Mouse (Mus musculus): ENCODE measurements around the gene Vmn1r85. TPM values are rescaled to one million over a fixed set of nuclear protein-coding genes. Genes with fewer than 3 reads are reported as not detected.
A peak's percentile ranks its signal among the peaks of the same experiment; 100 is the strongest.

The Vmn1r85 gene
- polyA plus RNA-seq, 1 experiment, result not detected

- TF ChIP-seq POLR2A (IDR thresholded peaks at IDR 0.05; ENCODE audit: borderline replicate concordance, insufficient read depth, low read length), result no peak
- no peak for TF ChIP-seq CTCF (IDR thresholded peaks at IDR 0.05; ENCODE audit: borderline replicate concordance, insufficient read depth, low read depth, low read length)
- H3K4me1 ChIP-seq (ENCODE audit: control insufficient read depth, insufficient read depth, low read length), result peaks cover 18% of the 10 kb centered on the region; the same call in 1 of the 2 replicates
- H3K27me3 ChIP-seq (ENCODE audit: control insufficient read depth, insufficient read depth, low read length), result no peaks in the 10 kb centered on the region
- peak overlapping the region; percentile 52 for H3K4me3 ChIP-seq (replicated peaks; ENCODE audit: insufficient read depth, low read depth, low read length)
- peak overlapping the region; percentile 86 for H3K27ac ChIP-seq (ENCODE audit: insufficient read depth, low read length)
- WGBS, result under 1% methylated on average over 23 of the region's 23 CpGs
- no peak for DNase-seq
These were observed 50.7 kb downstream of the Vmn1r85 start for GRCm38 (mm10) chr7:13044254-13044625.

- peak overlapping the region; percentile 52 for H3K4me3 ChIP-seq (replicated peaks; ENCODE audit: insufficient read depth, low read depth, low read length)
- 1% methylated on average over 88 of the region's 88 CpGs for WGBS
- H3K4me1 ChIP-seq (ENCODE audit: control insufficient read depth, insufficient read depth, low read length), result peaks cover 22% of the 10 kb centered on the region
- H3K27ac ChIP-seq (ENCODE audit: insufficient read depth, low read length), result peak overlapping the region; percentile 86
- no peak for TF ChIP-seq CTCF (IDR thresholded peaks at IDR 0.05; ENCODE audit: borderline replicate concordance, insufficient read depth, low read depth, low read length)
- TF ChIP-seq POLR2A (IDR thresholded peaks at IDR 0.05; ENCODE audit: borderline replicate concordance, insufficient read depth, low read length), result peak; percentile 28
- no peaks in the 10 kb centered on the region for H3K27me3 ChIP-seq (ENCODE audit: control insufficient read depth, insufficient read depth, low read length)
- DNase-seq, result peak; percentile 84 to 88
These were observed 51.3 kb downstream of the Vmn1r85 start for GRCm38 (mm10) chr7:13043445-13044253.

DNA sequence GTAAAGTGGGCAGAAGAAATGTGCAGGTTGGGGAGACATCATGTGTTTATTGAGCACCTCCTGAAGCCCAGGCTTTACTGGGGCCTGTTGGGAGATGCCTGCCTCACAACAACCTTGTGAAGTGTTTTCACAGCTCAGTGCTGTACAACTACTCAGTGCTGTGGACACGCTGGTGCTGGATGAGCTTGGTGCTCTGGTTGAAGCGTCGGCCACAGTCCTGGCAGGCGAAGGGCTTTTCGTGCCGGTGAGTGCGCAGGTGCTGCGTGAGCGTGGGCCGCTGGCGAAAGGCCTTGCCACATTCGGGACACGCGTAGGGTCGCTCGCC, 51.9 kb downstream of the Vmn1r85 start:
- H3K27ac ChIP-seq (ENCODE audit: insufficient read depth, low read length), result peak overlapping the region; percentile 86
- peak overlapping the region; percentile 52 for H3K4me3 ChIP-seq (replicated peaks; ENCODE audit: insufficient read depth, low read depth, low read length)
- 13% methylated on average over 16 of the region's 16 CpGs for WGBS
- DNase-seq, result no peak
- H3K27me3 ChIP-seq (ENCODE audit: control insufficient read depth, insufficient read depth, low read length), result no peaks in the 10 kb centered on the region
- TF ChIP-seq CTCF (IDR thresholded peaks at IDR 0.05; ENCODE audit: borderline replicate concordance, insufficient read depth, low read depth, low read length) (no peak), POLR2A (IDR thresholded peaks at IDR 0.05; ENCODE audit: borderline replicate concordance, insufficient read depth, low read length) (0 out of 2 replicates have a peak, but pooled peaks have one; percentile 39)
- H3K4me1 ChIP-seq (ENCODE audit: control insufficient read depth, insufficient read depth, low read length), result peaks cover 22% of the 10 kb centered on the region

- Histone ChIP-seq H3K4me3 (replicated peaks; ENCODE audit: insufficient read depth, low read depth, low read length) (no peak overlapping the region), H3K4me1 (ENCODE audit: control insufficient read depth, insufficient read depth, low read length) (peaks cover 22% of the 10 kb centered on the region), H3K27ac (ENCODE audit: insufficient read depth, low read length) (peak overlapping the region; percentile 86), H3K27me3 (ENCODE audit: control insufficient read depth, insufficient read depth, low read length) (no peaks in the 10 kb centered on the region)
- WGBS, result 77% methylated on average over 6 of the region's 6 CpGs
- DNase-seq, result no peak
- TF ChIP-seq POLR2A (IDR thresholded peaks at IDR 0.05; ENCODE audit: borderline replicate concordance, insufficient read depth, low read length) (no peak), CTCF (IDR thresholded peaks at IDR 0.05; ENCODE audit: borderline replicate concordance, insufficient read depth, low read depth, low read length) (no peak)
These were observed 52.5 kb downstream of the Vmn1r85 start for GRCm38 (mm10) chr7:13042511-13042910.

DNA sequence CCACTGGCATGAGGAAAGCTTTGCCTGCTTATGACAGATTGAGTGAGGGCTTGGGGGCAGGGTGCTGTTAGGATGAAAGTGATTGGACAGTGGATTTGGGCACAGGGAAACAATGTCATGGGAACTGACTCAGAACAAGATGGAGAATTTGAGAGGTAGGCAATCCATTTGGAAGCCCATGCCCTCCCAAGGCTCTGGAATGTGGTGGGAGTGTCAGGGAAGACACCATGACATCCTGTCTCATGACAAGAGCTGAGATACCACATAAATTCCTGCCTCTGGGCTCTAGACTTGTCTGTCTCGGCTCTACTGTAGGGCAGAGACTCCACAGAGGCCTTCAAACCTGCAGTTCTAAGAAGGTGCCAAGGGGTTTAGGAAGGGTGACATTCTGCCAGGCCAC, 53.7 kb downstream of the Vmn1r85 start:
- Histone ChIP-seq H3K27ac (ENCODE audit: insufficient read depth, low read length) (no peak overlapping the region), H3K4me1 (ENCODE audit: control insufficient read depth, insufficient read depth, low read length) (peaks cover 20% of the 10 kb centered on the region), H3K27me3 (ENCODE audit: control insufficient read depth, insufficient read depth, low read length) (no peaks in the 10 kb centered on the region), H3K4me3 (replicated peaks; ENCODE audit: insufficient read depth, low read depth, low read length) (no peak overlapping the region)
- DNase-seq, result peak in 1 of 2 experiments; percentile 6
- WGBS, result 78% methylated on average over 1 of the region's 1 CpGs
- TF ChIP-seq CTCF (IDR thresholded peaks at IDR 0.05; ENCODE audit: borderline replicate concordance, insufficient read depth, low read depth, low read length), result no peak
- TF ChIP-seq POLR2A (IDR thresholded peaks at IDR 0.05; ENCODE audit: borderline replicate concordance, insufficient read depth, low read length), result no peak

DNA sequence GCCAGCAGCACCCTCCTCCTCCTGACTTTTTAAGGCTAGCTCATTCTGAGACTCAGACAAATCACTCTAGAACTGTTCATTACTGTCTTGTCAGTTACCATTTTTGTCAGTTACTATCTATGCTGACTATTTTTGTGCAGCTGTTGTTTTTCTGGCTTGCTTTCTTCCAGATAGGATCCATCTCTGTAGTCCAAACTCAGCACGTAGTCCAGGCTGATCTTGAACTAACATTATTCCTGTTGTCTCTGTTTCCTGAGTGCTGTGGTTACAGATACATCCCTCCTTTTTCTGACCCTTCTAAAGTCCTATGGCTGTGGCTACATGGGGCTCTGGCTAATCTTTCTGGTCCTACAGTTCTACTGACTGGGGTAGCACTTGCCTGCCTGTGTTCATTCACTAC, 55.8 kb downstream of the Vmn1r85 start:
- Histone ChIP-seq H3K27ac (ENCODE audit: insufficient read depth, low read length) (no peak overlapping the region; the same call in 1 of the 2 replicates), H3K27me3 (ENCODE audit: control insufficient read depth, insufficient read depth, low read length) (no peaks in the 10 kb centered on the region), H3K4me3 (replicated peaks; ENCODE audit: insufficient read depth, low read depth, low read length) (peak overlapping the region; percentile 88), H3K4me1 (ENCODE audit: control insufficient read depth, insufficient read depth, low read length) (peaks cover 16% of the 10 kb centered on the region)
- 45% methylated on average over 1 of the region's 1 CpGs for WGBS
- TF ChIP-seq POLR2A (IDR thresholded peaks at IDR 0.05; ENCODE audit: borderline replicate concordance, insufficient read depth, low read length), result no peak
- TF ChIP-seq CTCF (IDR thresholded peaks at IDR 0.05; ENCODE audit: borderline replicate concordance, insufficient read depth, low read depth, low read length), result no peak
- DNase-seq, result no peak

- no peak for DNase-seq
- Histone ChIP-seq H3K4me3 (replicated peaks; ENCODE audit: insufficient read depth, low read depth, low read length) (peak overlapping the region; percentile 88), H3K27ac (ENCODE audit: insufficient read depth, low read length) (peak overlapping the region; percentile 99), H3K4me1 (ENCODE audit: control insufficient read depth, insufficient read depth, low read length) (peaks cover 16% of the 10 kb centered on the region), H3K27me3 (ENCODE audit: control insufficient read depth, insufficient read depth, low read length) (no peaks in the 10 kb centered on the region)
- TF ChIP-seq POLR2A (IDR thresholded peaks at IDR 0.05; ENCODE audit: borderline replicate concordance, insufficient read depth, low read length) (no peak), CTCF (IDR thresholded peaks at IDR 0.05; ENCODE audit: borderline replicate concordance, insufficient read depth, low read depth, low read length) (no peak)
- 1% methylated on average over 15 of the region's 15 CpGs for WGBS
These were observed 56.3 kb downstream of the Vmn1r85 start for GRCm38 (mm10) chr7:13038621-13039169.

All from cerebellum, adult 2 months (tissue).